Mouse (Mus musculus): ENCODE measurements around the gene Olfr718-ps1.
"Not testable (repeated sequence)": the region's sequence is repeated elsewhere in the genome, so short reads cannot be mapped to it uniquely, and the experiment has no call there.

The Olfr718-ps1 gene

GRCm38 (mm10) chr5:143147481-143147880 is at the start of gene Olfr718-ps1:
Gene Olfr718-ps1 (minus strand): TSS chr5:143147581.
- no peak for DNase-seq (ENCODE audit: extremely low read depth, low read depth)

GRCm38 (mm10) chr5:143196506-143196905 is 49.1 kb upstream of the Olfr718-ps1 start:
- DNase-seq (ENCODE audit: extremely low read depth, low read depth): no peak

- no peak for DNase-seq (ENCODE audit: extremely low read depth, low read depth)
Measured at GRCm38 (mm10) chr5:143195166-143195565, 47.8 kb upstream of the Olfr718-ps1 start.

- not testable (repeated sequence) for DNase-seq (ENCODE audit: extremely low read depth, low read depth)
Measured at GRCm38 (mm10) chr5:143194747-143195146, 47.4 kb upstream of the Olfr718-ps1 start.

- DNase-seq (ENCODE audit: extremely low read depth, low read depth): no peak
Measured at GRCm38 (mm10) chr5:143192806-143193205, 45.4 kb upstream of the Olfr718-ps1 start.

- not testable (repeated sequence) for DNase-seq (ENCODE audit: extremely low read depth, low read depth)
Measured at GRCm38 (mm10) chr5:143188014-143188413, 40.6 kb upstream of the Olfr718-ps1 start.

GRCm38 (mm10) chr5:143180255-143181076 is 33.1 kb upstream of the Olfr718-ps1 start, which contains the start of the genes Rbak and Spdye4b:
Gene Rbak (minus strand): TSS chr5:143180775.
Gene Spdye4b (plus strand): TSS chr5:143181017.
- peak; percentile 97 for DNase-seq (ENCODE audit: extremely low read depth, low read depth)

GRCm38 (mm10) chr5:143179179-143179578 is 31.8 kb upstream of the Olfr718-ps1 start:
- DNase-seq (ENCODE audit: extremely low read depth, low read depth): peak; percentile 56

GRCm38 (mm10) chr5:143177541-143178200 is 30.3 kb upstream of the Olfr718-ps1 start:
- no peak for DNase-seq (ENCODE audit: extremely low read depth, low read depth)

GRCm38 (mm10) chr5:143175970-143176369 is 28.6 kb upstream of the Olfr718-ps1 start:
- DNase-seq (ENCODE audit: extremely low read depth, low read depth): no peak

- DNase-seq (ENCODE audit: extremely low read depth, low read depth): no peak
Measured at GRCm38 (mm10) chr5:143165508-143166070, 18.2 kb upstream of the Olfr718-ps1 start.

- DNase-seq (ENCODE audit: extremely low read depth, low read depth): no peak
Measured at GRCm38 (mm10) chr5:143155534-143155933, 8.2 kb upstream of the Olfr718-ps1 start.

- no peak for DNase-seq (ENCODE audit: extremely low read depth, low read depth)
Measured at GRCm38 (mm10) chr5:143153756-143154155, 6.4 kb upstream of the Olfr718-ps1 start.

- DNase-seq (ENCODE audit: extremely low read depth, low read depth): no peak
Measured at GRCm38 (mm10) chr5:143150044-143150443, 2.7 kb upstream of the Olfr718-ps1 start.

- no peak for DNase-seq (ENCODE audit: extremely low read depth, low read depth)
Measured at GRCm38 (mm10) chr5:143149536-143149935, 2.2 kb upstream of the Olfr718-ps1 start.

- DNase-seq (ENCODE audit: extremely low read depth, low read depth): no peak
Measured at GRCm38 (mm10) chr5:143148661-143149060, 1.3 kb upstream of the Olfr718-ps1 start.

GRCm38 (mm10) chr5:143137580-143137979 is 9.8 kb downstream of the Olfr718-ps1 start:
- DNase-seq (ENCODE audit: extremely low read depth, low read depth): no peak

GRCm38 (mm10) chr5:143135042-143135441 is 12.3 kb downstream of the Olfr718-ps1 start:
- peak; percentile 19 for DNase-seq (ENCODE audit: extremely low read depth, low read depth)

GRCm38 (mm10) chr5:143134216-143135010 is 13.0 kb downstream of the Olfr718-ps1 start:
- not testable (repeated sequence) for DNase-seq (ENCODE audit: extremely low read depth, low read depth)

- peak; percentile 54 for DNase-seq (ENCODE audit: extremely low read depth, low read depth)
Measured at GRCm38 (mm10) chr5:143132935-143133514, 14.4 kb downstream of the Olfr718-ps1 start.

- DNase-seq (ENCODE audit: extremely low read depth, low read depth): no peak
Measured at GRCm38 (mm10) chr5:143130342-143130741, 17.0 kb downstream of the Olfr718-ps1 start.

All from MEL-GATA-1-ER (cell line).